Mouse (Mus musculus): ENCODE results near the gene Nxf1.

The Nxf1 gene

DNA sequence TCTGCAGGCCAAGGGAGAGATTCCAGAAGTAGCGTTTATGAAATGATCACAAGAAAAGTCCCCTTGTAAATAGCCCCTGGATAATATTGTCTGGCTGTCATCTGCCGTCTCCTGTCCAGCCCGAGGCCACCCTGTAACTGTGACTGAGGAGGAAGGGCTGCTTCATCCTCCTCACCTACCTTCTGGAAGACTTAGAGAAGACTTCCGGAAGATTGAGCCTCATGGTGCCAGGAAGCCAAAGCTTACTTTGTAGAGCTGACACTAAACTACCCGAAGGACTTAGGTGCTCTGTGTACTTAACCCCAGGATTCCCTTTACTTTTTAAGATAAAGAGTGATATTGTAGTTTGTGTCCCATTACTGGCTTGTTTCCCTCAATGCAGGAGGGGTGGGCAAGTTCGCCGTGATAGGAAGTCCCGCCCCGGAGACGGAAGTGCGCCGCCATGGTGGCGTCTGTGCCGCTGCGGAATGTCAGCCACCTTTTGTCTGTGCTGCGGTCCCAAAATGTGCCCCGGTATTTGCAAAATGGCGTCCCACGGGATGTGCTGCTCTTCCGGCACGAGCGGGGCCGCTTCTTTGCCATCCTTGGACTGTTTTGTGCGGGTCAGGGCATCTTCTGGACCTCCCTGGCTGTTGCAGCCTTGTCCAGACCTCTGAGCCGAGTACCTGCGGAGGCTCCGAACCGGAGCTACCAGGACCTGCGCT, 13.8 kb downstream of the Nxf1 start, which contains the start of gene Tmem223:
Tmem223 (plus strand) TSS at position 430 of the 704 bp plus-strand sequence.
- DNase-seq (ENCODE audit: low spot score), result peak; percentile 71

DNA sequence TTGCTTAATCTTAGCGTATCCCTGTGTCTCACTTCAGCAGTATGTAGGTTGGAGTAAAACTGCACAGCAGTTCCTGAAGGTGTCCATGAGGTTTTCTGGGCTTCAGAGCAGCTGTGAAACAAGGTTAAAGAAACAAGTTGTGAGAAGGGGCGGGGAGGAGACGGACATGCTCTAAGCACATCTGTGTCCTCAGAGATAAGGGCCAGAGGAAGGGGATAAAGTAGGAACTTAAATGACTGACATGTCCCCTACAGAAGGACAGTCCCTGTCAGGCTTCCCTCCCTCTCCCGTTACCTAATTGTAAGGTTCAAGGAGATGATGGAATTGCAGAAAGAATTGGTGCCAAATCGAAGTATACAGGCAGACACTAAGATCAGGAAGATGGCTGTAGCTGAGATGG, 16.1 kb downstream of the Nxf1 start:
- DNase-seq (ENCODE audit: low spot score), result peak; percentile 60

DNA sequence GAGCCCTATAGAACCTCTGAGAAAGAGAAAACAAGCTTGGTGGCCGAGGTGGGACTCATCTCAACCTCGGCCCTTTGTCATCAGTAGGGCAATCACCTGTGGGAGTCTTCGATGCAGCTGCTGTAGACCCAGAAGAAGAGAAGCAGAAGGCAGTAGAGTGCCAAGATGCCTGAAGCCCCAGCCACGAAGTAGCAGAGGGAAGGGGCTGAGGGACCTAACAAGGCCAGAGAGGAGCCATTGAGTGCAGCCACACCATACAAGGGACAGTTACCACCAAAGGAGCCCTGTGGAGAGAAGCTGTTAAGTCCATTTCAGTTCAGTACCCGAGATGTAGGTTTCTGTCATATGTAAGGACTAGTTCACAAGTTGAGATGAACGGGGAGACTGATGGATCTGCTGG, 16.5 kb downstream of the Nxf1 start:
- peak; percentile 36 for DNase-seq (ENCODE audit: low spot score)

DNA sequence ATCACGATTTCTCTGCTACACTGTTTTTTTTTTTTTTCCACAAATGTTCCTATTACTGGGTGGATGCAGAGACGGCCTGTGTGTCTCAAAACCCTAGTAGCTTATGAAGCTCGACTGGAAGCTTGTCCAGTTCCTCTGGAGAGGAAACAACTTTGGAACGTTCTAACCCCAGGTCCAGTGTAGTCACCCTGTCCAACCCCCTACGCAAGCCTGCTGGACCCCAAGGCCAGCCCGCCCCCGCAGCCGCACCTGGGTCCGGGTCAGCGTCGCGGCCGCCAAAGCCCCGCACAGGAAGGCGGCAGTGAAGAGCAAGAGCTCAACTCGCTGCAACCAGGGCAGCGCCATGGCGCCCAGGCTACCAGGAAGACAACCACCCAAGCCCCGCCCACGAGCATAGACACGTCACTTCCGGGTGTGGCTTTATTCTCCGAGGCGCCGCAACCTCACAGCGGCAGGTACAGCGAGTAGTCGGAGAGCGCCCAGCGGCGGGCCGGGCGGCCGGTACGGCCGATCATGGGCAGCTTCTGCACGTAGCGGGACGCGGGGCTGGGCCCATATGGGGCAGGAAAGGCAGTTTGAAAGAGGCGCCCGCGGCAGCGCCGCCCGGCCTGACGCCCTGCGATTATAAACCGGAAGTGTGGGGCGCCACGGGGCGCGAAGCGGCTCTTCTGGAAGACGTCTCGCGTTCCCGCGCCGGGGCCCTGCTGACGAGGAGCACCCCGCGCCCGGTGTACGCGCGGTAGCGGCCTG, 17.4 kb downstream of the Nxf1 start, which contains the start of gene Tmem179b:
Tmem179b (minus strand) TSS at position 382 of the 750 bp plus-strand sequence.
- peak; percentile 94 for DNase-seq (ENCODE audit: low spot score)

DNA sequence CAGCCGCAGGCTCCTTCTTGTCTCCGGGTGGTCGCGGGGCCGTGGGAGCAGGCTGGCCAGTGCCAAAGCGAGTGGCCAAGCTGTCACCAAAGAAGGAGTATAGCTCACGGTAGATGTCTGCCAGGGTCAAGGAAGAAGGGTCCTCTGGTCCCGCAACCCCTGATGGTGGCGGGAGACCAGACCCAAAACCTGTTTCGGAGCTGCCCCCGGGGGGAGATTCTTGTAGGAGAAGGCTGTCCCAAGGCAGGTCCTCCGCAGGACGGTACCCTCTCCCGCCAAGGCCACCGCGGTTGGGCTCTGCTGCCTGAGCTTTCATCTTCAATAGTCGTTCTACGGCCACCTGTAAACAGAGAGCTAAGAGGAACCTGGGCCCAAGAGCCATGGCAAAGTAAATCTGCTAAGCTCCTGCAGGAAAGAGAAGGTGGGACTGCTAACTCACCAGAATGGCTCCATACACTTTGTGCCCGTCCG, 18.1 kb downstream of the Nxf1 start:
- DNase-seq (ENCODE audit: low spot score), result peak; percentile 29

DNA sequence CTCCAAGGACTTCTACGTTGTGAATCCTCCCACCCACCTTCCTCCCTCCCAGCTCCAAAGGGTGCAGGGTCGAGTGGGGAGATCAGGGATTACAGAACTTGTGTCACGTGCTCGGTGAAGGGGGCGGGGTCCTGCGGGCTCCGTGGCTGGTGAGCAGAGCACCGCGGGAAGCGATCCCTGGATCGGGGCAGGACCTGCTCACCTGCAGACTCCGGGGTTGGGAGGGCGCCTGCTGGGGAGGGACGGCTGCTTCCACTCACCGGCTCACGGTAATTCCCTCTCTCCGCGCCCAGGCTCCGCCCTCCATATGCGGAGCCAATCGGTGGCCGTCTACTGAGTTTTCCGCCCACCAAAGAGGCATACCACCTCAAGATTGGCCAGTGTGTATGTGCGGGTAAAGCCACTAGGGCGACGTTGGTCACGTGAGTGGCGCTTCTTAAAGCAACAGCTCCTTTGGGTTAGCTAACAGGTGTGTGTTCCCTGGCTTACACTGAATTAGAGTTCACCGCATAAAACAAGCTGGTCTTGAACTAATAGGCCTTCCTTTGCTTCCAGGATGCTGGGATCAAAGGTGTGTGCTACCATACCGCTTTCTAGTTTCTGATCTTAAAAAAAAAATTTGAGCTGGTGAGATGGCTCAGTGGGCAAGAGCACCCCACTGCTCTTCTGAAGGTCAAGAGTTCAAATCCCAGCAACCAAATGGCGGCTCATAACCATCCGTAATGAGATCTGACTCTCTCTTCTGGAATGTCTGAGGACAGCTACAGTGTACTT, 29.3 kb downstream of the Nxf1 start, which contains the start of gene Taf6l:
Taf6l (minus strand) TSS at position 410 of the 774 bp plus-strand sequence.
- DNase-seq (ENCODE audit: low spot score), result peak; percentile 95

DNA sequence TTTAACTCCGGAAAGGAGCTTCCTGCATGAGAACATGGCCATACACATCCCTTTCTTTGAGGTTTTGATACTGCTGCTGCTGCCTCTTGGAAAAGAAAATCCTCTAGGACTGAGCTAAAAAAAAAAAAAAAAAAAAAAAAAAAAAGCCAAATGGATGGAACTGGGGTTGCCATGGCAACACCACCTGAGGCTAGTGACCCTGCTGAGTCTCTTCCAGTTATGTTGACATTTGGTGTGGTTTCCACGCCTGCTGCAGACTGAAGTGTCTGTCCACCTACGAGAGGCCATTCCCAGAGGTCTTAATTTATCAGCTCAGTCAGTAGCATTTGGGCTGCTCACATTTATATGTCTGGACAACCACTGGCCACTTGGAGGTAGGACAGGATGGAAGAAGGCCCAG, 31.6 kb downstream of the Nxf1 start:
- DNase-seq (ENCODE audit: low spot score), result no peak

DNA sequence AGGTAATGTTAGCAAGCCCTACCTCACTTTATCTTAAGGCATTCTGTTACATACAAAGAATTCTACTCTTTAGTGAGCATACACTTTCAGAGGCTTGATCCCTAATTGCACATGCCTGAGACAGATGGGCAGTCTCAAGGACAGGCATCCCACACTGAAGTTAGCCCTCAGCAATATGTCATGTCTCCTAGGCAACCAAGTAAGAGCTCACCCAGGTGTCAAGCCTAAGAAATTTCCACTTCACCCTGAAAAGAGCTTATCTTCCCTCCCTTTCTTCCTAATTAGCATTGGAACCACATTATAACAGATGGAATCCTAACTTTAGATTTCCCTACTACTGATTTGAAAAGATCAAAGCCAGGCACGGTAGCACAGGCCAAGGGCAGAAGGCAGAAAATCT, 32.3 kb downstream of the Nxf1 start:
- DNase-seq (ENCODE audit: low spot score), result no peak

DNA sequence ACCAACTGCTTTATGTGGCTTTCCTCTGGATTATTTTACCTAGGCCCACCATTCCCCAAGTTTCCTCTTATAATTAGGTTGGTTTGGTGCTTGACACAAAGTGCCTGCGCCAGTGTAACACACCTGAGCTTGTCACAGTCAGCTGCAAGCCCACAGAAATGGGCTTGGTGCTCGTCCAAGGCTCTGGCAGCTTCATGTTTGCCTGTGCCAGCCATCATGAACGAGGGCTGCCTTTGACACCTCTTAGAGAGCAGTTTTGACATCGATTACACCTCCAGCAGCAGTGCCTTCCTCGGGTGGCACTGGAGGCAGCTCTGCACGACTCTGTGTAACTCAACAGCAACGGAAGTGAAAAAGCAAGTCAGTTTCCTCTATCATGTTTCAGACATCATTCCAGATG, 33.3 kb downstream of the Nxf1 start:
- DNase-seq (ENCODE audit: low spot score), result no peak

DNA sequence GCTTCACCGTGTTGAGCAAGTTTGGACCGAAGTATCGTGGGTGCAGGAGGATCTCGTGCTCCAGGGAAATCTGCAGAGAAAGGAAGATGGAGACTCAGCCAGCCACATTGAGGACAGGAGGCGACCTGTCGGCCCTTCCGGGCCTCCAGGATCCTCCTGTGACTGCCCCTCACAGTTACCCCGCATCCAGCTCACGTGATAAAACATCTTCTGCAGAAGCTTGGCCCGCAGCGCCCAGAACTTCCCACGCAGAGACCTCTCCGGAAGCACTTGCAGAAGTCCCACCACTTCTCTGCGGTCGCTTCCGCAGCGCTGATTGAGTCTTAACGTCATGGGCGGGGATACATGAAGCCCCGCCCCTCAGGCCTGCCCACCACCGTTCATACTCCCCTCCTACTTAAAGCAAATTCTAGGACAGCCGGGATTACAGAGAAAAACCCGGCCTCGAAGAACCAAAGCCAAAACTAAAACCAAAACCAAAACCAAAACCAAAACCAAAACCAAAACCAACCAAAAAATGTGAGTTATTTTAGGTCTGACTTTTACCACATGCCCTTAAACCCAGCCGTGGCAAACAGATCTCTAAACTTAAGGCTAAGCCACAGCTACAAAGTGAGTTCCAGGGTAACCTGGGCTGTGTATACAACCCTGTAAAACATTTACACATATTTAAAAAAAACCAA, 41.5 kb downstream of the Nxf1 start, which contains the start of gene Polr2g:
Polr2g (minus strand) TSS at position 314 of the 683 bp plus-strand sequence.
- peak; percentile 87 for DNase-seq (ENCODE audit: low spot score)

DNA sequence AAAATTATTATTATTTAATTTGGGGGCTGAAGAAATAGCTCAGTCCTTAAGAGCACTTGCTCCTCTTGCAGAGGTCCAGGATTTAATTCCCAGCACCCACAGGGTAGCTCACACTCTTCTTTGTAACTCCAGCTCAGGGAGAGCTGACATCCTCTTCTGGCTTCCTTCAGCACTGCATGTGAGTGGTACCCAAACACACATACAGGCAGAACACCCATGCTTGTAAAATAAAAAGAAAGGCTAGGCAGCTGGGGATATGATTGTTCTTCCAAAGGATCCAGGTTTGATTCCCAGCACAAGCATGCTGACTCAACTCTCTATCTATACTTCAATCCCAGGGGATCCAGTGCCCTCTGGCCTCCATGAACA, 42.1 kb downstream of the Nxf1 start:
- no peak for DNase-seq (ENCODE audit: low spot score)

DNA sequence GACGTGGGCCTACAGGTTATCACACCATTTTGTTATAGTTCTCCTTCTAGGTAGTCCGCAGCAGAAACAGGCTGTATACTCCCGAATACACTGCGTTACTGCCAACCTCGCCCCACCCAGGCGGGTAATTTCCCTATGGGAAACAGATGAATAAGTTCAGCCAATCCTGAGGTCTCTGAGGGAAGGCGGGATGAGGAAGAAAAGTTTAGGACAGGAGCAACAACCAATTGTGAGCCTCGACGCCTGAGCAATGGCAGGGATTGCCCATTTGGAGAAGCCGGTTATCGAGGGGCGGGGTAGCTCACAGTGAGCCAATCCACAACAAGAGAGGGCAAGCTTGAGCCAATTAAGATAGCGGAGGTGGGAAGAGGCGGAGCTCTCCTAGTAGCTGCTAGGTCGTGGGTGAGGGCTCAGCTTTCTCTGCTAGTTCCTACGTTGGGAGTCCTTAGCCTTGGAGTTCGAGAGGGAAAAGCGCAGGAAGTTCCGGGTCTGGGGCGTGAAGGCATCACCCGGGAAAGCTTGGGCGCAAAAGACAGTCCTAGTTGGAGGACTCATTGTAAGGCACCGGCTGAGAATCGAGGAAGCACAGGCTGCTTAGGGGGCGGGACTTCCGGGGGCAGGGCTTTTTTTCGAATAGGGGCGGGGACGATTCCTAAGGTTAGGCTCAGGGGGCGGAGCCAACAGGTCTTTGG, 45.4 kb downstream of the Nxf1 start, which contains the start of gene Zbtb3:
Zbtb3 (plus strand) TSS at position 426 of the 692 bp plus-strand sequence.
- DNase-seq (ENCODE audit: low spot score), result peak; percentile 98

DNA sequence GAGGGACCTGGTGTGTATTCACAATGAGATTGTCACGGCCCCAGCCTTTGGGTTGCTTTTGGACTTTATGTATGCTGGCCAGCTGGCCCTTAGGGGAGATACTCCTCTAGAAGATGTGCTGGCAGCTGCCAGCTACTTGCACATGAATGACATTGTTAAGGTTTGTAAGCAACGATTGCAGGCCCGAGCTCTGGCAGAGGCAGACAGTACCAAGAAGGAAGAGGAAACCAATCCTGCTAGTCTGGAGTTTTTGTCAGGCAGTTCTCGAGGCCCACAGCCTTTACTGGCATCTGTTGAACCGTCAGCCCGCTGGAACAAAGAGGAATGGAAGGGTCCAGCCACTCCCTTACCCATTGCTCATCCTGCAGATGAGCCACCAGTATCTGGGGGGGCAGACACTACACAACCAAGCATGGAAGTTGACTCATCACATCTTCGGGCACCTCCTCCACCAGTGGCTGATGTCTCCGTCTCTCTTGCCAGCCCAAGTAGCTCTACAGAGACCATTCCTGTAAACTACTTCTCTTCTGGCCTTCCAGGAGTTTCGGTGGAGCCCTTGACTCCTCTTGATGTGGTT, 46.4 kb downstream of the Nxf1 start:
- DNase-seq (ENCODE audit: low spot score), result no peak

DNA sequence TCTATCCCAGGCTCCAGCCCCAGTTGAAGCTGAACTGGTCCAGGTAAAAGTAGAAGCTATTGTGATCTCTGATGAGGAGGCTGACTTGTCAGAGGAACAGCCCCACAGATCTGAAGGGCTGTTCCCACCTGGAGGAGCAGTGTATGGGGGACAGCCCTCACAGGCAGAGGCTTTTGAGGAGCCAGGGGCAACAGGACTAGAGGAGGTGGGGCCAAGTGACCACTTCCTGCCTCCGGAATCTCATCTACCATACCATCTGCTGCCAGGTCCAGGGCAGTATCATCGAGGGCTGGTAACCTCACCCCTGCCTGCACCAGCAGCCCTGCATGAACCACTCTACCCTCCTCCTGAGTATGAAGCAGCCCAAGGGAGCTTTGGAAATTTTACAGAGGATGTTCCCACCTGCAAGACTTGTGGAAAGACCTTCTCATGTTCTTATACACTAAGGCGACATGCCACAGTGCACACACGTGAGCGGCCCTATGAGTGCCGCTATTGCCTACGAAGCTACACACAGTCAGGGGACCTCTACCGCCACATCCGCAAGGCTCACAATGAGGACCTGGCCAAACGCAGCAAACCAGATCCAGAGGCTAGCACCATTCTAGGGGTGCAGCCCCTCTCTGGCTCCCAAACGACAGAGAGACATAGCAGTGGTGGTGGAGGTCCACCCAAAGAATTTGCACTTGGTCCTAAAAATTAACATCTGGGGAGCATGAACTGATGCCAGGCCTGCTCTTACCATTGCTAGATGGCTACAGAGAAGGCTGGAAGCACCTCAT, 47.2 kb downstream of the Nxf1 start:
- no peak for DNase-seq (ENCODE audit: low spot score)

DNA sequence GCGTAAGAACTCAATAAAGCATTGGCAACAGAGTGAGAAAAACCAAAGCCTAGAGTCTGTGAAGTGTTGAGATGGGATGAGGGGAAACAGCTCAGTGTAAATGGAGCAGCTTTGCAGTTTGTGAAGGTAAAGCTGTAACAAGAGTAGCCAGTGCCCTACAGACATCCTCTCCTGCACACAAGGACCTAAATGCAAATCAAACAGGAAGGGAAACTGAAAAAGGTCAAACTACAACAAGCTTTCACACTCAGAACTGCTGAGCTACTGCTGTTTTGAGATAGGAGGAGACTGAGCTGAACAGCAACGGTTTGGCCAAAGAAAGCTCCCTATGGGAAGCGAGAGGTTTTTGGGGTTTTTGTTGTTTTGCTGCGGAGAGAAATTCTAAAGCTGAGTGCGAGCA, 49.9 kb downstream of the Nxf1 start:
- DNase-seq (ENCODE audit: low spot score), result no peak

DNA sequence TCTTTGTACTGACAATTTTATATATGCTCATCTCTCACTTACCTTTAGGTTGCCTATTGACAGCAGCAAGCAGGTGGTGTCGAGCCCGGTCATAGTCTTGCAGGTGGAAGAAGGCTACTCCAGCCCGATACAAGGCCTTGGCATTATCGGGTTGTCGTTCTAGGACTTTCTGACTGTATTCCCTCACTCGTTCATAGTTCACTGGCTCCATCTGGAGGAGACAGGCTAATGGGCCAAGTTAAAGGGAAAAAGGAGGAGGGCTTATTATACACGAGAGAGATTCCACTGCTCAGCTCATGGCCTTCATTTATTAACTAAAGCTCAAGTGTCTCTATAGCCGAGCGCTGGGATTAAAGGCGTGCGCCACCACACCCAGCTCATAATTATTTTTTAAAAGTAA, 58.9 kb downstream of the Nxf1 start:
- DNase-seq (ENCODE audit: low spot score), result no peak

DNA sequence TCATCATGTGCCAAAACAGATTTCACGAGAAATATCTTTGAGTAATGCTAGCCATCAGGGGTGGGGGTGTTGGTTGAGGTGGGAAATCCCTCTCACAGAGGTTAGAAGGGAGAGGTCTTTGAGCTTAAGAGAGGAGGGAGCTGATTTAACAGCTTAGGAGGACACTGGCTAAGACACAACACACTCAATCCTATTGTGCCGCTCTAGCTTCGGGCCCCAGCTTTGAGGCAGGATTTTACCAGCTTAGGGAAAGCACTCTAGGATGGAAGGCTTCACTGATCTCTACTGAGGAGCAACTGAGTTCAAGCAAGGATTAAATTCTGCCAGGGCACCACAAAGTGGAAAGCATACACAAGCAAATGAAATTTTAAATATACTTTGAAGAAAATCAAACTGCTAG, 60.1 kb downstream of the Nxf1 start:
- DNase-seq (ENCODE audit: low spot score), result no peak

DNA sequence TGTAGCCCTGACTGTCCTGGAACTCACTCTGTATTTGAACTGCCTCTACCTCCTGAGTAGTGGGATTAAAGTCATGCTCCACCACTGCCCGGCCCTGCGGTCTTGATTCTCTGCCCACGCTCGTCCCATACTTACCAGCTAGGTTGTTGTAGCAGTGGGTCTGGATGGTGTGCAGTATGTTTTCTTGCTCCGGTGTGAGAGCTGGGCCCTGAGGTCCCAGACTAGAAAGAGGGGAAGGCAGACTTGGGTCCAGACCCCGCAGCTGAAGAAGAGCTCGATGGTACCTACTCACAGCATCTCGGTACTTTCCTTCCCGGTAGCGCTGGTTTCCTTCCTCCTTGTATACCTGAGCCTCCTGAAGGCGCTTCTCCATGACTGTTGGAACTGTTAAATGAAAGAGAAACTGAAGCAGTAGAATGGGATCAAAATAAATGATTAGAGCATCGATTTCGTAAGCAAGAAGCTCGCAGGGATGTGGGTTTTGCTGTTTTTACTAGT, 61.5 kb downstream of the Nxf1 start:
- DNase-seq (ENCODE audit: low spot score), result no peak

DNA sequence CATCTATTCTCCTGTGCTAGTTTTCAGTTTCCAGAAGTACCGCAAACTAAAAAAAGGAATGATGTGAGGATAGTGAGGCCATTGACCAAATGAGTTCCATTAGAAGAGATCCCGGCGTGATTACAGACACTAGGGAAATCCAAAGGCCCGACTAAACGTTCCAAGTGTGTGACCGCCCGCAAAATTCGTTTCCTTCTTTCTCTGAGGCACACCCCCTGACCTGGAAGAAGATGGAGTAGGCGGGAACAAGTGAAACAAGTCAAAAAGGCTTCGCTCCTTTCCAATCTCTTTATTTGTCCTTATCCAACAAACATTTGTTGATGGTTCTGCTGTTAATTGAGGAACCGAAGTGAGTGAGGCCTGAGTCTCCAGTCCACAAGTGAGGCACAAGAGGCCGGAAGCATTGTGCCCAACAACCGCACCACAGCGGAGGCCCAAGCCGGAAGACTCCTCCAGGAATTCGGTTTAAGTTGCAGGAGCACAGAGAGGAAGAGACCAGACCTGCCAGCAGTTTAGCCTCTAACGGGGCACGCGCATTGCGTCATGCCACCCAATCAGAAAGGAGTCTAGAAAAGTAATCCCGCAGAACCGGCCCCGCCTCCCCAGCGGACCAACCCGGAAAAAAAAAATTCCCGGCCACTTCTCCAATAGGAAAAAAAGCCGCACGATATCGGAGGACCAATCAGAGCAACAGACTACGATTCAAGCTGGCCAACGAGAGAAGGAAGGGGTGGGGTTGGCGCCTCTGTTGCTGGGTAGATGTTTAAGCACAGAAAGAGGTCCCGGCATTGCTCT, 62.1 kb downstream of the Nxf1 start, which contains the start of gene Ttc9c:
Ttc9c (minus strand) TSS at position 533 of the 795 bp plus-strand sequence.
- peak; percentile 96 for DNase-seq (ENCODE audit: low spot score)

Measured in c-Kit-positive CD71-positive TER-119-positive erythroid progenitor cells, embryonic 14.5 days (primary cell).